Mouse (Mus musculus): ENCODE data around the gene Mvb12a.

GRCm38 (mm10) chr8:71550754-71551153 lies 8.0 kb downstream of the Mvb12a start:
- TF ChIP-seq CTCF (IDR thresholded peaks at IDR 0.05; ENCODE audit: low read depth), result no peak
- TF ChIP-seq EP300 (IDR thresholded peaks at IDR 0.05; ENCODE audit: low read depth), result no peak

Data from liver, postnatal 0 days (tissue).